Mouse (Mus musculus) liver, embryonic 14.5 days (tissue): Measurements from ENCODE around the gene Rhod. TPM values are rescaled to one million over a fixed set of nuclear protein-coding genes. Genes with fewer than 3 reads are reported as not detected.

Experiments used
- ATAC-seq: fragments of 200-750 bp; cut with Nextera tagmentation; 2 replicates; pipeline ENCODE4 v1.8.0; 2017; ENCODE audit warnings: moderate number of reproducible peaks, mild to moderate bottlenecking, moderate library complexity; ENCODE audit not compliant: insufficient read depth
- DNase-seq, 3 experiments: peaks; one replicate each; pipeline ENCODE4 v3.0.0-alpha.2; 2012 to 2013; ENCODE audit warnings: low read depth in 3 of 3, low spot score in 3 of 3
- H3K27ac ChIP-seq: fragments of 300-500 bp; sonication (generic); 2 replicates; pipeline ENCODE4 v1.5.1; 2014; ENCODE audit warnings: moderate library complexity, mild to moderate bottlenecking, control low read depth, inconsistent platforms
- H3K27me3 ChIP-seq: fragments of 300-500 bp; sonication (generic); 2 replicates; pipeline ENCODE4 v1.6.1; 2014; ENCODE audit warnings: mild to moderate bottlenecking, low read length, moderate library complexity; ENCODE audit not compliant: control insufficient read depth, insufficient read depth
- H3K36me3 ChIP-seq: fragments of 300-500 bp; sonication (generic); replicated peaks from 2 replicates; pipeline ENCODE4 v1.6.1; 2014; ENCODE audit warnings: low read depth; ENCODE audit not compliant: control insufficient read depth, insufficient read depth
- H3K4me1 ChIP-seq, 2 experiments: fragments of 200-500 bp in 1 of 2; fragments of 300-500 bp in 1 of 2; sonication (generic) in 1 of 2; replicated peaks; 2 replicates each; pipeline ENCODE4 v1.6.1; 2012 to 2014; ENCODE audit warnings: antibody characterized with exemption in 1 of 2, inconsistent platforms in 1 of 2, low read length in 1 of 2; ENCODE audit not compliant: control insufficient read depth in 2 of 2, insufficient read depth in 2 of 2
- H3K4me2 ChIP-seq: fragments of 300-500 bp; sonication (generic); 2 replicates; pipeline ENCODE4 v1.6.1; 2014; ENCODE audit warnings: low read depth, mild to moderate bottlenecking, control low read depth, moderate library complexity
- H3K4me3 ChIP-seq, 2 experiments: fragments of 200-500 bp in 1 of 2; fragments of 300-500 bp in 1 of 2; sonication (generic) in 1 of 2; 2 replicates each; pipeline ENCODE4 v1.5.1; 2012 to 2014; ENCODE audit warnings: low read depth in 2 of 2, low read length in 2 of 2, mild to moderate bottlenecking in 2 of 2, control low read depth in 1 of 2, inconsistent platforms in 1 of 2, moderate library complexity in 1 of 2; ENCODE audit not compliant: insufficient read depth in 1 of 2
- H3K9ac ChIP-seq: fragments of 300-500 bp; sonication (generic); replicated peaks from 2 replicates; pipeline ENCODE4 v1.6.1; 2014; ENCODE audit warnings: mild to moderate bottlenecking, control low read depth, moderate library complexity
- H3K9me3 ChIP-seq: fragments of 300-500 bp; sonication (generic); 2 replicates; pipeline ENCODE4 v1.6.1; 2016; ENCODE audit warnings: low read length, mixed read lengths; ENCODE audit not compliant: control insufficient read depth
- CTCF ChIP-seq: IDR thresholded peaks from 2 replicates; pipeline ENCODE4 v1.5.1; 2016; ENCODE audit warnings: antibody characterized with exemption, low read depth, control low read depth
- EP300 ChIP-seq: IDR thresholded peaks from 2 replicates; pipeline ENCODE4 v1.6.1; 2016; ENCODE audit warnings: antibody characterized with exemption, low read depth
- WGBS: fragments of 180-500 bp; shearing (Covaris S2); extraction: QIAGEN DNeasy Blood & Tissue Kit; methylation state at CpG from one replicate; pipeline ENCODE4 v1.1.7; 2014; ENCODE audit not compliant: insufficient replicate concordance; 5-methylcytosine and 5-hydroxymethylcytosine counted together
- polyA plus RNA-seq, 2 experiments: library from polyadenylated mRNA; depleted of rRNA in 1 of 2; stranded (reverse) in 1 of 2; unstranded in 1 of 2; fragments of >200 nt; fragmentation: Nextera tagmentation in 1 of 2; extraction: Ambion mirVana in 1 of 2; gene quantifications; 2 replicates each; pipeline versions ENCODE4 v1.2.1 to v1.2.3; 2012 to 2014

Rhod gene
- polyA plus RNA-seq, 2 experiments = 3.8 to 6.4 TPM

DNA sequence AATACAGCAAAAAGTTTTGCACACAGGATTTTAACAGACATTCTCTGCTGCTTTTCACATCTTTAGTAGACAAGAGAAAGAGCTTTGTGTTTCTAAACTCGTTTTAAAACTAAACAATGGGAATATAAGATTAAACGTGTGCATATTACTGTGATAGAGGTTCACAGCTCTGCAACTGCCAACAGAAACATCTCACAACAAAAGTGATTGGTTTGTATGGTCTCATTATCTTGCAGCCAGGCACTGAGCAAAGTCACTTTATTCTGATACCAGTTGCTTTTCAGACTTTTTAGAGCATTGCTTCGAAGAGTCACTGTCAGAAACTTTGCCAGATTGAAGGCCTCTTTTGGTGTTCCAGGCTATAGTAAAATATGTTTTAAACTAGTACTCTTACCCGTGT is 40.3 kb downstream of the Rhod start:
- WGBS = 39% methylated on average over 4 of the region's 4 CpGs
- peaks cover 5% of the 10 kb centered on the region for H3K27me3 ChIP-seq
- H3K27ac ChIP-seq = no peak overlapping the region
- H3K36me3 ChIP-seq = no peaks in the 10 kb centered on the region
- H3K4me2 ChIP-seq = peak overlapping the region; percentile 87
- DNase-seq (no peak), ATAC-seq (no peak)
- H3K9me3 ChIP-seq = no peaks in the 10 kb centered on the region
- no peak overlapping the region for H3K4me3 ChIP-seq
- peaks cover 5 to 8% of the 10 kb centered on the region in 2 experiments for H3K4me1 ChIP-seq
- no peak overlapping the region for H3K9ac ChIP-seq
- TF ChIP-seq CTCF (no peak), EP300 (no peak)

DNA sequence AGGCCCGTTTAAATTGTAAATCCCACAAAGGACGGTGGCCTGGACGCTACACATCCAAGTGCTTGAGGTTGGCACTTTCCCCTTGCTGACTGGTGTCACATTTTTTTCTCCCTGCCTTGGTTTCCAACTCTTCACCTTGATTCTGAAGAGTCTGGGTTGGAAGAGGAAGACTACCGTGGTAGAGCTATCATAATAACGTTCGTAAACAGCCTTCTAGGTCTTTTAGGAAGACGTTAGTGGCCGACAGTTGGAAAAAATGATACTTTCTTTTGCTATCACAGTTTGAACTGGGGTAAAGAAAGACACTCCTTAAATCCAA is 40.6 kb downstream of the Rhod start:
- WGBS = 36% methylated on average over 8 of the region's 8 CpGs
- no peak for TF ChIP-seq CTCF
- no peak for TF ChIP-seq EP300
- no peak overlapping the region for H3K27ac ChIP-seq

DNA sequence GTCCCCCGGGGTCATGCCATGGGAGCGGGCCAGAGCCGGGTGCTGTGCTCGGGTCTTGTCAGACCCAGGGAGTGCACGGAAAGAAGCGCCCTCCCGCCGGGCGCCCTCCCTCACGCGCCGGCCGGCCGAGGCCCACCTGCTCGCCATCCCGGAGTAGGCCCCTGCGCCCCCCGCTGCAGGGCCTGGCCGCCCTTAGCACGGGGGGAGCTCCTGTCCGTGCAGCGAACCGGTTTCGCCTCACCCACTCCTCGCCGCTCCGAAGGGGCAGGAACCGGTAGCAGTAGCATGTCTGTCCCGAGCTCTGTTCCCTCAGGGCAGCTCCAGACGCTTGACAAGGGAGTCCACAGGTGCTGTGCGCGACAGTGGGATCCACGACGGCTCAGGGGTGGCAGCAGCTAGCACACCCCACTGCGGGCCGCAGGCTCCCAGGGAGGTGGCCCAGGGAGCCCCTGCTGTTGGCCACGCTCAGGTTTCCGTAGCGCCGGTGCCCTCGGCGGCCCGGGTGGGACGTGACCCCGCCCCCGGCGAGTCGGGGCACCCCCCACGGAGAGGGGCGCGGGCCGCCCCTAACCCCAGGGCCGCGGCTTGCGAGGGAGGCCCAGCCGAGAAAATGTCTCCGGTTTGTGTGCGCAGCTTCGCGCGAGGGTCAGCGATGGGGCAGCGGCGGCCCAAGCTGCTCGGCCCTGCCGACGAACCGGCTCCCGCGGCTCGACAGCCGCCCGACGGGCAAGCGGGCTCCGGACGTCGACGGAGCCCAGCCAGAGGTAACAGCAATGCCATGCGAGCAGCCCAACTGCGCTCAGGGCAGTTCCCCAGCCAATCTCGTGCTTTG is 41.2 kb downstream of the Rhod start, which contains the start of gene Kdm2a:
Gene Kdm2a, minus strand, starts transcription at position 488 of the 832 bp plus-strand sequence.
- peaks cover 5% of the 10 kb centered on the region for H3K27me3 ChIP-seq
- H3K27ac ChIP-seq = peak within 1 kb of the TSS; percentile 18; the same call in 1 of the 2 replicates
- DNase-seq = peak; percentile 9 to 17 (median 9)
- no peaks in the 10 kb centered on the region for H3K9me3 ChIP-seq
- peak within 1 kb of the TSS; percentile 90 to 93 for H3K4me3 ChIP-seq
- TF ChIP-seq CTCF = no peak
- TF ChIP-seq EP300 = no peak
- H3K36me3 ChIP-seq = peaks cover under 1% of the 10 kb centered on the region
- 3% methylated on average over 77 of the region's 82 CpGs for WGBS
- peak within 1 kb of the TSS; percentile 98 for H3K9ac ChIP-seq
- peak; percentile 24; the same call in 1 of the 2 replicates for ATAC-seq
- peak within 1 kb of the TSS; percentile 87 for H3K4me2 ChIP-seq
- peaks cover 5 to 11% of the 10 kb centered on the region in 2 experiments for H3K4me1 ChIP-seq

More for the DNA sequence above, 40.6 kb downstream of the Rhod start:
- H3K27me3 ChIP-seq = peaks cover 5% of the 10 kb centered on the region
- H3K4me2 ChIP-seq = peak overlapping the region; percentile 87
- no peaks in the 10 kb centered on the region for H3K9me3 ChIP-seq
- peaks cover 5 to 10% of the 10 kb centered on the region in 2 experiments for H3K4me1 ChIP-seq
- peak overlapping the region; percentile 98 for H3K9ac ChIP-seq
- H3K36me3 ChIP-seq = no peaks in the 10 kb centered on the region
- peak overlapping the region; percentile 90 to 93 for H3K4me3 ChIP-seq
- DNase-seq = no peak
- ATAC-seq = no peak

DNA sequence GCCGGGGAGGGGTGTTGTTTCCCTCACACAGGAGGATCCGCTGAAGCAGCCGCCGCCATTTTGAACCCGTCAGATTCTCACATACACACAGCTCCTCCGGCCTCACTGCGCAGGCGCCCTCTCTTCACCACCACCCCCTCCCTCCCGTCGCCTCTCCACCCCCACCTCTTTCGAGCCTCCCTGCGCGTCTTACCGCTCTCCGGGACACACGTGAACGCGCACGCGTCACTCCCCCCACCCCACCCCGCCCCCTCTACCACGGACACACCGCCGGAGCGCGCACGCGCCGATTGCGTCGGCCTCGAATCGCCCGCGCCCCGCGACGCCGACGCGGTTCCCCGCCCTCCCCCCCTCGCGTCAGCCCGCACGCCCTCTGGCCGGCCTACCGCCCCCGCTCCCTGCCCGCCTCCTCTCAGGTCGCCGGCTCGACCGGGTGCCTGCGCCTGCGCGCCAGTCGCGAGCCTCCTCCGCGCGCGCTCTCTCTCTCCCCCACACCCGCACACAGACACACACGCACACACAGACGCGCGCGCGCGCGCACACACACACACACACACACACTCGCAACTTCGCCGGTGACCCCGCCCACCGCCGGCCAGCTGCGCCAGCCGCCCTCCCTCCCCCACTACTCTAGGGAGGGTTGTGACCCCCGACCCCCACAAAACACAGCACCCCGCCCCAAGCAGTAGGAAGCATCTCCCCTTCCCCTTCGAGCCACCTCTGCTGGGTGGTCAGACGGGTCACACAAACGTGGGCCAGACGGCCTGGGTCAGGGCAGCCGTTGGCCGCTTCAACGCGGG is 42.0 kb downstream of the Rhod start:
- no peaks in the 10 kb centered on the region for H3K9me3 ChIP-seq
- TF ChIP-seq CTCF (no peak), EP300 (peak; percentile 32; the same call in 1 of the 2 replicates)

More for the DNA sequence above, 42.0 kb downstream of the Rhod start:
- DNase-seq (peak; percentile 95 to 96 (median 96)), ATAC-seq (peak; percentile 92)
- H3K4me1 ChIP-seq = peaks cover 5 to 11% of the 10 kb centered on the region in 2 experiments
- peaks cover 5% of the 10 kb centered on the region for H3K27me3 ChIP-seq
- H3K4me3 ChIP-seq = peak overlapping the region; percentile 90 to 93
- H3K4me2 ChIP-seq = peak overlapping the region; percentile 94
- H3K9ac ChIP-seq = peak overlapping the region; percentile 98
- H3K36me3 ChIP-seq = peaks cover 5% of the 10 kb centered on the region
- peak overlapping the region; percentile 85 for H3K27ac ChIP-seq
- WGBS = under 1% methylated on average over 77 of the region's 90 CpGs
